Mouse (Mus musculus) CH12.LX (cell line): ENCODE results near the gene Rbm19. TPM values are rescaled to one million over a fixed set of nuclear protein-coding genes. Genes with fewer than 3 reads are reported as not detected.

Source experiments
- DNase-seq: peaks from one replicate; pipeline ENCODE4 v3.0.0-alpha.2; 2013; ENCODE audit errors: extremely low read depth
- H3K27ac ChIP-seq: 2 replicates; pipeline ENCODE4 v1.5.1; 2012; ENCODE audit warnings: low read depth, mild to moderate bottlenecking, control low read depth, moderate library complexity; ENCODE audit not compliant: insufficient read depth
- H3K27me3 ChIP-seq: replicated peaks from 2 replicates; pipeline ENCODE3; 2012; ENCODE audit warnings: inconsistent platforms
- H3K36me3 ChIP-seq, 2 experiments: replicated peaks in 1 of 2; 2 replicates each; pipeline versions ENCODE3 to v1.6.1; 2012; ENCODE audit warnings: inconsistent platforms in 1 of 2, low read length in 1 of 2, mild to moderate bottlenecking in 1 of 2, mixed read lengths in 1 of 2, moderate library complexity in 1 of 2; ENCODE audit not compliant: control insufficient read depth in 1 of 2, insufficient read depth in 1 of 2
- H3K4me1 ChIP-seq, 2 experiments: 2 replicates each; pipeline ENCODE4 v1.6.1; 2012; ENCODE audit warnings: inconsistent platforms in 1 of 2, moderate library complexity in 1 of 2; ENCODE audit not compliant: insufficient read depth in 2 of 2, control insufficient read depth in 1 of 2
- H3K4me2 ChIP-seq: 2 replicates; pipeline ENCODE4 v1.6.1; 2012; ENCODE audit warnings: low read depth, mild to moderate bottlenecking, control low read depth; ENCODE audit not compliant: poor library complexity, insufficient read depth, severe bottlenecking
- H3K4me3 ChIP-seq, 3 experiments: fragments of 150-350 bp in 1 of 3; sonication (generic) in 1 of 3; replicated peaks in 1 of 3; 2 replicates each; pipeline versions ENCODE3 to v1.5.1; 2011 to 2012; ENCODE audit warnings: low read depth in 2 of 3, low read length in 2 of 3, mild to moderate bottlenecking in 2 of 3, moderate library complexity in 2 of 3, control low read depth in 1 of 3, improper control_type of control experiment in 1 of 3, inconsistent platforms in 1 of 3, mixed read lengths in 1 of 3; ENCODE audit not compliant: poor library complexity in 1 of 3
- H3K79me2 ChIP-seq: replicated peaks from 2 replicates; pipeline ENCODE4 v1.6.1; 2012; ENCODE audit warnings: mild to moderate bottlenecking, moderate library complexity; ENCODE audit not compliant: control insufficient read depth, poor library complexity, insufficient read depth, severe bottlenecking; ENCODE audit errors: extremely low read depth
- H3K9ac ChIP-seq: 2 replicates; pipeline ENCODE4 v1.6.1; 2012; ENCODE audit warnings: low read depth, mild to moderate bottlenecking, control low read depth, moderate library complexity; ENCODE audit not compliant: insufficient read depth
- H3K9me3 ChIP-seq: replicated peaks from 2 replicates; pipeline ENCODE3; 2012; ENCODE audit warnings: low read length, inconsistent platforms, mixed read lengths
- CHD2 ChIP-seq: IDR thresholded peaks from 2 replicates; pipeline ENCODE4 v1.6.1; 2011; ENCODE audit warnings: low read length, improper control_type of control experiment
- ELF1 ChIP-seq: IDR thresholded peaks from 2 replicates; pipeline ENCODE4 v1.6.1; 2014; ENCODE audit warnings: low read depth, mild to moderate bottlenecking, inconsistent platforms, low read length, improper control_type of control experiment
- HCFC1 ChIP-seq: IDR thresholded peaks from 2 replicates; pipeline ENCODE4 v1.6.1; 2012; ENCODE audit warnings: low read depth, mild to moderate bottlenecking, inconsistent platforms, low read length, improper control_type of control experiment
- IRF4 ChIP-seq: IDR thresholded peaks from 2 replicates; pipeline ENCODE4 v1.6.1; 2014; ENCODE audit warnings: low read depth, mild to moderate bottlenecking, inconsistent platforms, low read length, improper control_type of control experiment
- JUN ChIP-seq: IDR thresholded peaks from 2 replicates; pipeline ENCODE4 v1.6.1; 2011; ENCODE audit warnings: low read depth, mild to moderate bottlenecking, low read length, improper control_type of control experiment, moderate library complexity; ENCODE audit not compliant: insufficient read depth
- KAT2A ChIP-seq: IDR thresholded peaks from 2 replicates; pipeline ENCODE4 v1.6.1; 2012; ENCODE audit warnings: low read length, improper control_type of control experiment, inconsistent platforms; ENCODE audit not compliant: insufficient replicate concordance
- MEF2A ChIP-seq: IDR thresholded peaks from 2 replicates; pipeline ENCODE4 v1.6.1; 2014; ENCODE audit warnings: low read depth, mild to moderate bottlenecking, inconsistent platforms, low read length, improper control_type of control experiment, borderline replicate concordance
- MXI1 ChIP-seq: IDR thresholded peaks from 2 replicates; pipeline ENCODE4 v1.6.1; 2011; ENCODE audit warnings: mild to moderate bottlenecking, low read depth, low read length, improper control_type of control experiment
- MYC ChIP-seq: IDR thresholded peaks from 2 replicates; pipeline ENCODE4 v1.6.1; 2011; ENCODE audit warnings: low read depth, mild to moderate bottlenecking, improper control_type of control experiment, low read length
- POLR2AphosphoS2 ChIP-seq: IDR thresholded peaks from 2 replicates; pipeline ENCODE4 v1.6.1; 2011; ENCODE audit warnings: low read depth, low read length, improper control_type of control experiment
- SIN3A ChIP-seq: IDR thresholded peaks from 2 replicates; pipeline ENCODE4 v1.6.1; 2012; ENCODE audit warnings: low read length, improper control_type of control experiment, inconsistent platforms
- SMC3 ChIP-seq: IDR thresholded peaks from 2 replicates; pipeline ENCODE4 v1.6.1; 2011; ENCODE audit warnings: low read depth, low read length, improper control_type of control experiment
- TBP ChIP-seq: conservative IDR thresholded peaks from 2 replicates; pipeline ENCODE4 v1.6.1; 2011; ENCODE audit warnings: low read depth, low read length, improper control_type of control experiment
- TCF12 ChIP-seq: IDR thresholded peaks from 2 replicates; pipeline ENCODE4 v1.6.1; 2014; ENCODE audit warnings: low read depth, mild to moderate bottlenecking, inconsistent platforms, low read length, improper control_type of control experiment
- USF1 ChIP-seq: IDR thresholded peaks from 2 replicates; pipeline ENCODE4 v1.6.1; 2014; ENCODE audit warnings: low read depth, mild to moderate bottlenecking, inconsistent platforms, low read length, improper control_type of control experiment
- dilution Hi-C: fragments of 300-500 bp; cut with MboI; formaldehyde crosslinking; loops from 2 replicates; pipeline ENCODE4 v1.14.3; 2020; ENCODE audit warnings: low sequenced_read_pairs; ENCODE audit not compliant: extremely low pct_unique_long_range_greater_than_20kb, extremely low pct_ligation_motif_present
- in situ Hi-C: fragments of 300-500 bp; cut with MboI; formaldehyde crosslinking; loops from 3 replicates; pipeline ENCODE4 v1.14.3; 2019; ENCODE audit warnings: low sequenced_read_pairs, low pct_ligation_motif_present, low pct_unique_long_range_greater_than_20kb, mixed read lengths
- polyA plus RNA-seq: library from polyadenylated mRNA; unstranded; fragments of >175 nt; gene quantifications from 2 replicates; pipeline ENCODE4 v1.2.1, GENCODE M21; 2012; ENCODE audit warnings: low read depth; ENCODE audit not compliant: insufficient read length
- total RNA-seq, 2 experiments: library from RNA; depleted of rRNA; stranded (reverse); fragments of 300-350 nt in 1 of 2; fragments of >200 nt in 1 of 2; gene quantifications; 2 replicates each; pipeline ENCODE4 v1.2.3; 2012 to 2014

Gene Rbm19
- total and polyA plus RNA-seq, 3 experiments = 36.2 to 81.4 (median 56.5) TPM

- H3K36me3 ChIP-seq = peaks cover 10 to 86% of the 10 kb centered on the region in 2 experiments
- H3K27ac ChIP-seq = no peak overlapping the region
- H3K4me2 ChIP-seq = no peak overlapping the region
- H3K4me3 ChIP-seq = no peak overlapping the region
- TF ChIP-seq CHD2 (no peak), USF1 (no peak), JUN (no peak), TBP (no peak), MYC (no peak), ELF1 (no peak), IRF4 (no peak), SMC3 (no peak), MXI1 (no peak), TCF12 (no peak), POLR2AphosphoS2 (no peak), SIN3A (no peak)
- no peaks in the 10 kb centered on the region for H3K27me3 ChIP-seq
- H3K4me1 ChIP-seq = peaks cover 11 to 46% of the 10 kb centered on the region in 2 experiments
- H3K9me3 ChIP-seq = no peaks in the 10 kb centered on the region
- no peak for DNase-seq
- H3K9ac ChIP-seq = no peak overlapping the region
- no peaks in the 10 kb centered on the region for H3K79me2 ChIP-seq
- in situ Hi-C loops = no loop called here
- dilution Hi-C loops = no loop called here
Measured at GRCm38 (mm10) chr5:120167787-120168325, 51.6 kb downstream of the Rbm19 start.

DNA sequence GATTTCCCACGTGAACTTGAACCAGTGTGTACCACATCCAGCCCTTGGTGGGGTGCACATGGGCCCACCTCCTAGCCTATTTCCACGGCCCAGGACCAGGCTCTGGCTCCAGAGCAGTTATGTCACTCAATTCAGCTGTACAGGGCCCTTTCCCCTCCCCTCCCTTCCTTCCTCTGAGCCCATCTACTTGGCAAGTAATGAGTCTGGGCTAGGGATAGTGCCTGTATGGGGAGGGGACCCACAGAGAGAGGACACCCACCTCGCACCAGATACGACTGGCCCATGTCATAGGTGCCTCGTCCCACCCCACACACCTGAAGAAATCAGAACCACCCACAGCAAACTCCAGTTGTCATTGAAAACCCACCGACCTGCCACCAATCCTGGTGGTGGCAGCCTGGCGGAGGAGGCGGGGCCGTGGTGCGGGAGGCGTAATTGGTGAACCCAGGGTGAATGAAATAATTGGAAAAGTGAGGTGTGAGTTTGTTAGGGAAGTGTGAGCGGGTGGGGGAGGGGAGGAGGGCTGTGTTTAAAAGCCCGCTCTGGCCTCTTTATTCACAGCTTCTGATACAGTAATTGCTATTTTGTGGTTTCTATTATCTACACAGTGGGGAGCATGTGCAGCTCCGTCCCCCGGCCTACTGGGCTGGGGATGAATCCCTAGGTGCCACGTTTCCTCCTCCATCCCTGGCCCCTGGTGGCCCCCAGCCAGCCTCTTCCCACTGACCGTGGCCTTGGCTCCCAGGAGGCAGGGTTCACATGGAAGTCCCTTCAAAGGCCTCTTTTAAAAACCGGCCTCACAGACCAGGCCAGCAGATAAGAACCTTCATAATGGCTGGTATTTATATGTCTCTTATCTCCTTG lies 55.8 kb downstream of the Rbm19 start:
- Histone ChIP-seq H3K27me3 (no peaks in the 10 kb centered on the region), H3K27ac (no peak overlapping the region), H3K36me3 (peaks cover 37 to 99% of the 10 kb centered on the region in 2 experiments)
- DNase-seq = no peak
- TF ChIP-seq HCFC1 (no peak), KAT2A (no peak), TCF12 (no peak), MEF2A (no peak)
- TF ChIP-seq, all 38 proteins: peak for 0
- Histone ChIP-seq H3K4me2 (no peak overlapping the region), H3K4me3 (no peak overlapping the region), H3K4me1 (peaks cover 0 to 10% of the 10 kb centered on the region in 2 experiments; a peak in 2 of 4 replicates), H3K9ac (no peak overlapping the region), H3K9me3 (no peaks in the 10 kb centered on the region), H3K79me2 (no peaks in the 10 kb centered on the region)
- dilution Hi-C loops = no loop called here
- in situ Hi-C loops = no loop called here
